Mouse (Mus musculus): ENCODE results near the gene Specc1.

Specc1 gene

DNA sequence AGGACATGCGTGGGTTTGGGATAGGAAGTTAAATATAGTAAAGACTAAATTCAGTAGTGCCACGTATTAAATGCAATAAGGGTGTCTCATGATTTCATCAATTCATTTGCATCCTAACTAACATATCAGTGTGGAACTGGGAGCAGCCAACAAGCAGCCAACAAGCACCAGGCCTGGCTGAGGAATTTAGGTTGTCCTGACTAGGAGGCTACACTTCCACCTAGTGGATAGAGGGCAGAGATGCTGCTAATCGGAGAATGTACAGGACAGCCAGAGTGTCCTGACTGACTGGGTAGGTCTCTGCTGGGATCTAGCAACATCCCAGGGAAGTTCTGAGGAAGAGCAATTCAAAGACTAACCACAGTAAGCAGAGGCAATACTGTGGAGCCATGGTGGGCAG lies 88.1 kb downstream of the Specc1 start:
- in situ Hi-C loops (cut with MboI, MseI): loop anchor here (5.0 to 10.0 kb wide), 3 partner anchors 78 to 233 kb away; partner anchors contain the start of gene Specc1

DNA sequence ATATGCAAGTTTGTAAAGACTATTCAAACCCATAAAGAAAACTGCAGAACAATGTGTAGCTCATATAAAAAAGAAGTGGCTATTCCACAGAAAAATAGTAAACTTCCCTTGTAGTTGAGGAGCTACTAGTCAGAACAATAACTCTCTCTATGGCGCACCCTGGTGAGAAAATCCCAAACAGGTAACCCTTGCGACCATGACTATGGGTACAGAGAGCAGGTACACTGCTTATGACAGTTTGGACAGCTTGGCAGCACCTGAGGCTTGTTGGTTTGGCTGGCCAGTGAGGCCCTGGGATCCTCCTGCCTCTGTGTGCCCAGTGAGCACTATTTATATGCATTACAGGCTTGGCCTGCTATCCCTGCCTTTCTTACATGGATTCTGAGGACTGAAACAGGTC lies 89.4 kb downstream of the Specc1 start:
- in situ Hi-C loops (cut with MboI, MseI): loop anchor here (5.0 to 10.0 kb wide), 3 partner anchors 76 to 231 kb away; partner anchors contain the start of gene Specc1

DNA sequence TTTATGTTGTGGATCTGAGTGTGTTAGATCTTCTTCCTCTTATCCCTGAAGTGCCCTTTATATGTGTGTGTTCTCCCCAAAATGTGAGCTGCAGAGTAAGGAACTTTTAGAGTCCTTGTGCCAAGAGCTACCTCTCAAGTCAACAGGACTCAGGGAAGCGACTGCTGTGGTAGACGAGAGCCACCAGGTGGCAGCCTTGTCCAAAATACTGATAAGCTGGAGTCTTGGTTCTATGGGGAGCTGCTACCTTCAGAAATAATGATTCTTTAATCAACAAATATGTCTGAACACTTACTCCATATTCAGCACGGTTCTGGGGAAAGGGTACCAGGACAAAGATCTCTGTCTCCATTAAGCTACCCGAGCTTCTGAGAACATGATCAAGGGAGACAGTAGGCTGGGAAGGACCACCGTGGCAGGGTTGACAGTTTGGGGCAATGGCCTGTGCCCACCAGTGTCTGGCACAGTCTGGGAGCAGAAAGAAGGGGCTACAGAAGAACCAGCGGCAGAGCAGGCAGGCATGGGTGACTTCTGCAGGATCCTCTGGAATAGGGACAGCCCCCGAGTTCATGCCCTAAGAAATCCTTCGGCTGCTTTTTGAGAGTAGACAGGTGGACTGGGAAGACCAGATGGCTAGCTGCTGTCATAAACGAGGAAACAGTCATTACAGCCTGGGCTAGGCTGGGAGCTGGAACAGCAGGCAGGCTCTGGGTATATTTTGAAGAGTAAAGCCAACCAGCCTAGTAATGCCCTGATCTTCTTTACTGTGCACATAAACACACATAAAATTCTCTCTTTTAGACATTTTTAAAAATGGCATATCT lies 91.5 kb downstream of the Specc1 start:
- in situ Hi-C loops (cut with MboI, MseI): loop anchor here (5.0 to 10.0 kb wide), 3 partner anchors 74 to 229 kb away; partner anchors contain the start of gene Specc1

DNA sequence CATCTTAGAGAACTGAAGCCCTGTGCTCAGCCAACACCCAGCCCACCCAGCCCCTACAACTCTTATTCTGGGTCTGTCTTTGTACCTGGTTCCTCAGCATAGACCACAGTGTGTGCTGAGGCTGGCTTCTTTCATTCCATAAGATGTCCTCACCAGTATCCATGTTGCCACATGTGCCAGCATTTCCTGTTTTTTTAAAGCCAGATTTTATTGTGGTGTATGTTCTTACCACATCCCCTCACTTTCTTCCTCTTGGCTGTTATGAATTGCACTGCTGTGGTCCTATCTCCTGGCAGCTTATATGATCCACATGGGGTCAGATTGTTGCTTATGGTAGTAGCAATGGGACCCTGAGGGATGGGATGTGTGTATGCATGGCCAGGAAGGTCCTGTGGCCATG lies 92.6 kb downstream of the Specc1 start:
- in situ Hi-C loops (cut with MboI, MseI): loop anchor here (5.0 to 10.0 kb wide), 3 partner anchors 73 to 228 kb away; partner anchors contain the start of gene Specc1

DNA sequence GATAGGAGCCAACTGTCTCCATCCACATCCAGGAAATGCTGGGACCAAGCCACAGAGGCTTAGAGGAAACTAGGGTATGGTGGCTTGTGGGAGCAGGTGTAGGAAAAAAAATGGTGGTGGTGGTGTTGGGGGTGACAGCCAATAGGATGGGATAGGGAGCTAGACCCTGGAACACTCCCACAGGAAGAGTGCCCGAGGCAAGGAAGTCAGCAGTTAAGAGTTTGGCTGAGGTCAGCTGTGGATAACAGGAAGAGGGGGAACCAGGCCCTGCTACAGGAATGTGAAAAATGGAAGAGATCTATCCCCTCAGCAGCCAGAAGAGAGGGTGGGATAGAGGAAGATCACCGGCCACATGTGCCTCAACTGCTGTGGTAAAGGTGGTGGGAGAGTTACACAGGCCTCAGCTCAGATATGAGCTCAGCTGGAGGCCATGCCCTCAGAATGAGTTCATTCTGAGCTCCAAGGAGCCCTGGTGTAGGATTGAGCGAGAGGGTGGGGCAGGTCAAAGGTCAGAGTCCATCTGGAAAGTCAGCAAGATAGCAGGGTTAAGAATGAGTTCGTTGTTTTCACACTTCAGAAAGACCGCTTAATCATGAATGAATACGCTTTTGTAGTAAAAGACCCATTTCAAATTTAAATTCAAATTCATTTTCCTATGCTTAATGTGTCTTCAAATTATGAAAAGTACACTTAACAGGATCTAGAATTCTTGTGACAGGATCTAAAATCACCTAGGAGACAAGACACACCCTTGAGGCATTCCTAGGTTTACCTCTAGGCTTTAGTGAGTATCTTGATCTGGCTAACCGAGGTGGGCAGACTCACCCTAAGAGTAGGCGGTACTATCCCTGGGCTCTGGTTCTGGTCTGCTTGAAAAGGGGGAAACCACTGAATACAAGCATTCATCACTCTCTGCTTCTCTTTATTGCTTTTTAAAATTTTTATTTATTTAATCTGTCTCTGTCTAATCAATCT lies 94.1 kb downstream of the Specc1 start:
- in situ Hi-C loops (cut with MboI, MseI): no loop called here

DNA sequence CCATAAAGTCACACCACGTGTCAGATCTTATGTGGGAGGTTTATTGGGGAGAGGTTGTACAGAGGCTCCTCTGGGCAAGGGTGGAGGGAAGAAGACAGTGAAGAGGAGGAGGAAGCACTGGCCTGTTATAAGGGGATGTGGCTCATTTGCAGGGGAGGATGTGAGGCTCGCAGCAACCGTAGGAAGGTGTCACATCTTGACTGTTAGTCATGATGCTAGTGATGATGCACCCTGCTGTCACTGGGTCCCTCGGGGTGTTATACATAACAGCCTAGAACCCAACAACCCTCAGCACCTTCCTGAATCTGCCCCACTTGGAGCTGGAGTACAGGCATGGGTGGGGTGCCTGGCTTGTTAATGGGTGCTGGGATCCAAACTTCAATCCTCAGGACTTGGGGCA lies 94.9 kb downstream of the Specc1 start:
- in situ Hi-C loops (cut with MboI, MseI): no loop called here

DNA sequence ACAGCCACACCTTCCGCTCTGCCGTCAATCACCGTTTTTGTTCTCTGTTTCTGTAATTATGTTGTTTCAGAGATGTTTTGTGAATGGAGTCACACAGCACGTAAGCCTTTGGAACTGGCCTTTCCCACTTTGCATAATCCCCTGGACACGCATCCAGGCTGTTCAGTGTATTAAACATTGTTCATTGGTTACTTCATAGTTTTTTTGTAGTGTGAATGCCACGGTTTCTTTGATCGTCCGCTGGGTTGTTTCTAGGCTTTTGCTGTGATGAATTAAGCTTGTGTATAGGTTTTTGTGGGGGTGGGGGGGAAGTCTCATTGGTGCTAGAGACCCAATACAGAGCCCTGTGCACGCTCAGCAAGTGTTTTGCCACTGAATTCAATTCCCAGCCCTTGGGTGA lies 97.4 kb downstream of the Specc1 start:
- in situ Hi-C loops (cut with MboI, MseI): no loop called here

DNA sequence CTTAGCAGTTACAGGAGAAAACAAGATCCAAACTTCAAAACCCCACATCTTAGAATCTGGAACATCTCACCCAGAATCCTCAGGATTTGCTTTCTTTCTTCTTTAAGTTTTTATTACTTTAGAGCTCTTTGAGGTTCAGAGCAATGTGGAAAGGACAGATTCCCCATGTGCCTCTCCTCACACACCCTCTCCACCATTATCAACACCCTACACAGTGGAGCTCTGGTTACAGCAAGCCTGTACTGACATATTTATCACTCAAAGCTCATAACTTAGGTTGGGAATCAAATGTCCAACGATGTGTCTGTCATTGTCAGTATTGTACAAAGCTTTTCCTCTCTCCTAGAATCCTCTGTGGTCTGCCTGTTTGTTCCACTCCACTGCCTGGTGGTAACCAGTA lies 108.0 kb downstream of the Specc1 start:
- in situ Hi-C loops (cut with MboI, MseI): loop anchor here (5.0 kb wide), 1 partner anchor 38 kb away; no protein-coding TSS in a partner anchor

DNA sequence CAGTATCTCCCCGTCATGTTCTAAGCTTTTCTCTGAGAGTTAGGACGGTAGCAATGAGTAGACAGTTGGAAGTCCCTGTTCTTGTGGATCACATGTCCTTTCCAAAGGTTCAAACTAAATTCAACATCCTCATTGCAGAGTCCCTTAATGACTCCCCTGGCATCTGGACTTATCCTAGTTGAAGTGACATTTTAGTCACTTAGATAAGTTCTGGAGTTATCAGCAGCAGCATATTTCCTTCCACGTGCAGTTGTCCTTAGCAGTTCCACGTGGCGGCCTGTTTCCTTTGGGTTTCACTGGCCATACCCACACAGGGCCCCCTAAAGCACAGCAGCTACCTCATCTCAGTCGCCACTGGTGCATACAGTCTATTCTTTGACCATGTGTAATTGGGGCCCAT lies 109.1 kb downstream of the Specc1 start:
- in situ Hi-C loops (cut with MboI, MseI): no loop called here

DNA sequence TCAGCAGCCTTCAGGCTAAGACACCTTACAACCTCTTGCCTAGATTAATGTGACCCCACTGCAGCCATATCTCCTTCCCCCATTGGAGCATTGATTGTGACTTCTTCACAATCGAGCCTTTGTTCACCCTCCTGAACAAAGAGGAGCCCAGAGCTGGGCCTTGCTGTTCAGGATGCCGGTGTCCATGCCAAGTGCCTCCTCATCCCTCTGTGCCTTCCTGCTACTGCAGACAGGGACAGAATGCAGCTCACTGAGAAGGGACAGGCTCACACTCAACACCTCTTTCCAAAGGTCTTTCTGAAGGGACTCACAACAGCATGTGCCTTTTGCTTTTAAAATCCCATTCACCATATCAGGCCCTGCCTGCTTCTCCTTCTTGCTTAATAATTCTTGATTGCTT lies 113.0 kb downstream of the Specc1 start:
- in situ Hi-C loops (cut with MboI, MseI): no loop called here

DNA sequence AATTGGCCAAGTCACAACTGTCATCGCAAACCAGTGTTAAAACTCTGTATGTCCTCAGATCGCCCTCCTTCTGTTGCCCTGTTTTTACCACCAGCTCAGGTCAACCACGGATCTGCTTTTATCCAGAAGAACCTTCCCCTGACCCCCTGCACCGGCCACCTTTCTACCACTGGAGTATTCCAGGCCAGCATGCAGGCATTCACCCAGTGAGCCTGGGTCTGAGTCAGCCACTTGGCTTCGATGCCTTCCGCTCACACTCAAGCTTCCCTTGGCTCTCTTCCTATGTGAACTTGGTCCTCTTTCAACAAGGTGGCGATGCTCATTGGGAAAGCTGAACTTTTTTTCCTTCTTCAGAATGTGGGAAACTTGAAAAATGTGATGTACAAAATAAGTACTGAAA lies 113.6 kb downstream of the Specc1 start:
- in situ Hi-C loops (cut with MboI, MseI): no loop called here

DNA sequence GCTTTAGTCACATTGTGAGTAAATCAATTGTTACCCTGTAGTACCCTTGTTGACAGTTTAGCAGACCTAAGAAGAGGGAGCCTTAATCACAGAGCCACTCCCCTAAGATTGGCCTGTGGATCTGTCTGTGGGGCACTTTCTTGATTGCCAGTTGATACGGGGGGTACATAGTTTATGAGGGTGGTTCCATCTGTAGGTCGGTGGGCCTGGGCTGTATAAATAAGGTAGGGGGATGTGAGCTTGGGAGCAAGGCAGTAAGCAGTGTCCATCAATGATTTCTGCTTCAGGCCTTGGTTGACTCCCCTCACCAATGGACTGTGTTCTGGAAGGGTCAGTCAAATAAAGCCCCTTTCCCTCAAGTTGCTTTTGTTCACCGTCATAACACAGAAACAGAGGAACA lies 115.8 kb downstream of the Specc1 start:
- in situ Hi-C loops (cut with MboI, MseI): no loop called here

DNA sequence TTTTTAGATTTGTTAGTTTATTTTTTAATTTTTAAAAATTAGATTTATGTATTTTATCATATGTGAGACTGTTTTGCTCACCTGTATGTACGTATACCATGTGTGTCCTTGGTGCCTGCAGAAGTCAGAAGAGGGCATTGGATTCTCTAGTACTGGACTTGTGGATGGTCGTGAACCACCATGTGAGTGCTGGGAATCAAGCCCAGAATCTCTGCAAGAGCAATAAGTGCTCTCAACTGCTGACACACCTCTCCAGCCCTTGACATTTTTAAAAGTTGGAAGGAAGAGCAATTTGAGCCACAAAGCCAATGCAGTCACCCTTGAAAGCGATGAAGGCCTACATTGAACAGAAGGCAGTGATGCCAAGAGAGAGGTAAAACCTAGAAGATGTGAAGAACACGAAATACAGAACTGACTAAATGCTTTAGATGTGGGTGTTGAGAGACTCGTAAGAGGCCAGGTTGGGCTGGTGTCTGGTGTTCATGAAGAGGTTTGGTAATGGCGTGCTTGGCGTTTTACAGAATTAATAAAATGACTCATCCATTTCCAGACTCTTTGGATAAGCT lies 117.1 kb downstream of the Specc1 start:
- in situ Hi-C loops (cut with MboI, MseI): no loop called here

DNA sequence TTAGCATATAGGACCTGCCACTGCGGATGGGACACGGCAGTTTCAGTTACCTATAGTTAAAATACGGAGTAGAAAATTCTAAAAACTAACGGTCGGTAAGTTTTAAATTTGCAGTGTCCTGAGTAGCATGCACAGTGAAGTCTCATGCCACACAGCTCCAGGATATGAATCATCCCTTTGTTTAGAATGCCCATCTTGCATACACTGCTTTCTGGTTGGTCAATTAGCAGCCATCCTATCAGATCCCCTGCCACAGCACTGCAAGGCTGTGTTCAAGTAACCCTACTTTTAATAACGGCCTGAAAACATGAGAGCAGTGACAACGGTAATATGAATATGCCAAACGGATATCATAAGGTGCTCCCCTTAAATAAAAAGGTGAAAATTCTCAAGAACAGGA lies 118.0 kb downstream of the Specc1 start:
- in situ Hi-C loops (cut with MboI, MseI): no loop called here

DNA sequence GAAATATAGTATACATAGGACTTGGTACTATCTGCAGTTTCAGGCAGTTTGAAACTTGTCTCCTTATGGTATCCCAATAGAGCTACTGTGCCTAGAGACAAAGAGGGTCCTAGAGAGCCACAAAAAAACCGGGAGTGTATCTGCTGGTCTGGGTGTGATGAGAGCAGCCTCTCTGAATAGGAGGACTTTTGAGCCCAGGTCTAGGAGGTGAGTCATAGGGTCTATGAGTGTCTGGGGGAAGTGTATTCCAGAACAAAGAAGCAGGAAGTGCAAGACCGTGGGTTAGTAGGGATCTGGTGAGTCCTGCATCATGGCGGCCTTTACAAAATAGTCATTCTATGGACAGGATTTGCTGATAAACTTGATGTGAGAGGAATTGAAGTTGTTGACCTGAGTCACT lies 118.5 kb downstream of the Specc1 start:
- in situ Hi-C loops (cut with MboI, MseI): no loop called here

DNA sequence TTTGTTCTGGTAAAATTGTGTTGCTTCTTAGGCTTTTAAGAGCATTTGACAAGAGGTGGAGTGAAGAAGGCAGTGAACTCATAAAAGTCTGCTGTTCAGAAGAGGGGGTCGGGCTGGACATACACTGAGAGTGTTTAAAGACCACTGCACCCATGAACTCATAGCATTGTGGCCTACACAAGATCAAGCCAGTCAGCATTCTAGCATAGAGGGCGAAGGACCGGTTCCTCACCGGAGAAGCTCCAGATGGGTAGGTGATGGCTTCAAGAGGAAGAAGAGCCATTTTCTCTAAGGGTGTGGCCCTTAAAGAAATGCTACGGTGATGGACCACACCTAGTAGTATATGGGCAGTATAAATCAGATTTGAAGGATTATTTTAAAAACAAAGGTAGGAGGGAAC lies 119.0 kb downstream of the Specc1 start:
- in situ Hi-C loops (cut with MboI, MseI): no loop called here

DNA sequence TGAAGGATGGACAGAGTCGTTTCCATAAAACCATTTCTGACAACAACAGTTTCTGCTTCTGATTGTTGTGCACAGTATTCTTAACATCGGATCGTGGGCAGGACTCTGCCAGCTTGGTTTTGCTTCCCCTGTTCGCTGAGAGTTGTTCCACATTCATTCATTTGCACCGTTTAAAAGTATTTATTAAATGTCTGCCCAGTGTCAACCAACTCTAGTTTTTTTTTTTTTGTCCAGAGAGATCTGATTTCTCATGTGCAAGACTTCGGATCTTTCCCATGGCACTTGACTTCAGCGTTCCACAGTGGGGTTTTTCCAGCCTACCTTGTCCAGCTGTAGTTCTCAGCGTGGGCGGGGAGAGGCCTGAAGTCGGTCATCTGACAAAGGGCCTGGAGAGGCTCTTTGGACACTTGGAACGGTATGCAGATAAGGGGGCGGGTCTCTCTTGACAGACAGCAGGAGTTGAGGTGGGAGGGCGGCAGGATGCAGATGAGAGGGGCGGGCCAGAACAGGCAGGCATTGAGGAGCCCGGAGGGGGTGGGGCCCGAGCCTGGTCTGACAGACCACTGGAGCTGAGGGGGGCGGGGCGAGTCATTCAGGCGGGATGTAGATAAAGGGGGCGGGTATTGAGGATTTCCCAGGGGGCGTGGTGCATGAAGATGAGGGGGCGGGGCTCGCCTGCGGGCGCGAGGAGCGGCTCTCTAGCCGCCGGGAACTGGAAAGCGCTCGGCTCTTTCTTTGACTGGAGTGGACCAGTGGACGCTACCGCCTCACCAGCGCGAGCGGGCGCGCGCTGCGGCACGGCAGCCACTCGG lies 120.0 kb downstream of the Specc1 start:
- in situ Hi-C loops (cut with MboI, MseI): no loop called here

DNA sequence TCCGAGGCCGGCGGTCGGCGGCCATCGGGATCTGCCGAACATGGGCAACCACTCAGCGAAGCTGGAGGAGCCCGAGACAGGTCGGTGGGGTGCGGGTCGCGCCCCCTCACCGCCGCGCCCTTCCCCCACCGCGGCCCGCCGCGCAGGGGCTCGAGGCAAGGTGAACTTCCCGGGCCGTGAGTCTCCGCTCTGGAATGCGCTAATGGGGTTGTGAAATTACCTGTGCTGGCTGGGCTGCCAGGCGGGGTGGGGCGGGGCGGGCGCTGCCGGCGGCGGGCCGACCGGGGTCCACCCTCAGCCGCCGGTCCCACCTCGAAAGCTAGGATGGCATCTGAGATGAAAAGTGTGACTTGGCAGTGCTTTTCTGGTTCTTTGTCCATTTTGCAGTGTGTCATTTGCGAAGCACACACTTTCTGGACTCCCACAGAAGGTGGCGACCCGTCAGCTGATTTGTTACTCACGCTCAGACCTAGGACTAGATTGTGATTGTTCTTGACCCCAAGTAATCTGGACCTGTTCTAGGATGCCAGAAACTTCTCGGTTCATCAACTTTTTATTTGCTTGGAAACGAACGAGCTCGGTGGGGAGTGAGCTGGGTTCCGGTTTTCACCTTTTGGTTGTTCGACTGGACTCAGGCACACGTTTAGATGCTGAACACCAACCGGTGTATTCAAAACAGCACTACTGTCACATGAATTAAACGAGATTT lies 120.7 kb downstream of the Specc1 start:
- in situ Hi-C loops (cut with MboI, MseI): no loop called here

DNA sequence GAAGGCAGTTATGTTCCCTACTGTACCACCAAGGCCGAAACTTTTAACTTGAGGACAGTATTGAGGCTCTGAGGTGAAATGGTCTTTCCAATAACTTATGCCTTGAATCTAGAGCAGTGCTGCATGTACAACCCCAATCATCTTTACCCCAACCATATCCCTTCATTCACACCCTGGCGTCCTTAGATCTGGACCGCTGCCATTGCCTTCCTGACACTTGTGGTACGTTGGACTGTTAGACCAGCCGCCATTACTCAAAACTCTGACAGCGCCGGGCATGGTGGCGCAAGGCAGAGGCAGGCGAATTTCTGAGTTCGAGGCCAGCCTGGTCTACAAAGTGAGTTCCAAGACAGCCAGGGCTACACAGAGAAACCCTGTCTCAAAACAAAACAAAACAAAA lies 121.8 kb downstream of the Specc1 start:
- in situ Hi-C loops (cut with MboI, MseI): no loop called here

DNA sequence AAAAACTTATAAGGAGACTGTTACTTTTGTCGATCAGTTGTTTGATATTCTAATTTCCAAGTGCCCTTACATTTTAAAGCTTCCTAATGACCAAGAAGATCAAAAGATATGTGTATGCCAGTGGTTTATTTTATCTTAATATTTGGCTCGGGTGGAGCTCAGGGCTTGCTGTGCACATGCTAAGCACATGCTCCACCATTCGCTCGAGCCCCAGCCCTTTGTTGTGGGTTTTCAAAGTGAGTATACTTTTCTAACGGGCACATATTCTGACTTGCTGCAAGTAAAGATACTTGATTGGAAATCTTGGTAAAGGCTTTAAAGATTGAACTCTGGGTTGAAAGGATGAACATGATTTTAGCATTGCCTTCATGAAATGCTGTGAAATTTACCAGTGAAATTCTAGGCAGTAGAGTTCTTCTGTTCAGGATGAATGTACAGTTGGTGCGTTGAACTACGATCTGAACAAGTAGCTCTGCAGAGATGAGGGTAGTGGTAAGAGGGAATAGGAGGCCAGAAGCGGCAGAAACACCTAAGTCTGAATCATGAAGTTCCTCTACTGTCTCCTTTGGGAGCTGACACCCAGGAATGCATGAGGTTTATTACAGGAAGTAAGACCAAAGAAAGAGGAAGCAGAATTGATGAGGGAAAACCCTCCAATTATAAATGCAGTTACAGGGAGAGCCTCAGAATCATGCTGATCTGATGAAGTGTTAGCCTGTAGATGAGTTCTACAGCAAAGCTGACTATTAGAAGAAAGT lies 122.7 kb downstream of the Specc1 start:
- in situ Hi-C loops (cut with MboI, MseI): no loop called here

Measured in regulatory T cell (primary cell).